Mouse (Mus musculus): Measurements from ENCODE around the gene Clic6. TPM values are rescaled to one million over a fixed set of nuclear protein-coding genes. Genes with fewer than 3 reads are reported as not detected.

Clic6 gene
- total and polyA plus RNA-seq, 3 experiments = 0.24 to 1.2 TPM; not detected in 1

DNA sequence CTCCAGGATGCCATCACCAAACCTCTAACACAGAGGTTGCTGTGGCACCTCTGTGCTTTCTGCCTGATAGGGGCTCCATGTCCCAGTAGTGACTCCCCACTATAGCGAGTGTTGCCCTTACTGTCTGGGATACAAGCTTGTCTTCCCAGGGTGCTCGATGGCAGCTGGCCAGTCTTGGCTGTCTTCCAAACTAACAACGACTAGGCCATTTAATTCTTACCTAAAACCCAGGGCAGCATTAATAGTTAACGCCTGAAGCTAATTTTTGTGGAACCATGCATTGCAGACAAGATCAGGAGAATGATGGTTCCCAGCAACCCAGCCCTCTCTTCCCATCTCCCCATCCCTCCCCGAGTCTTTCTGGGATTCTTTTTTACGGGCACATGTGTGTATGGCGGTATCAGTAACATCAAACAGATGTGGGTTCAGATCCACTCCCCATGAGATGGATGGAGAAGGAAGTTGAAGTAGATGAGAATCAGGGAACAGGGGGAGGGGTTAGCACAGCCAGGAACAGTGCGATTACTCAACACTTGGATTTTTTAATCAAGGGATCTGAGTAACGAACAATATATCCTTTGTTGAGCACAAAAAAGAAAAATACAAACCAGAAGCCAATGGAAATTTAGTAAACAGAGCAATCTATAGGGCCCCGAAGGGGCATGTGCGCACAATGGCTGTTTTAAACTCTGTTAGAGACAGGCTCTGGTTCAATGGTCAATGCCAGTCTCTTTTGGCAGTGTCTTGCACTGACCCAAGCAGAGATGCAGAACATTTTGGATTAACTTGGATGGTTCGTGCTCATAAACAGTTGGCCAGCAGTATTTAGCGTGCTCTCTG lies 66.0 kb downstream of the Clic6 start (continued):
- no peak for TF ChIP-seq ELF1 (IDR thresholded peaks at IDR 0.05; ENCODE audit: low read depth, low read length)

DNA sequence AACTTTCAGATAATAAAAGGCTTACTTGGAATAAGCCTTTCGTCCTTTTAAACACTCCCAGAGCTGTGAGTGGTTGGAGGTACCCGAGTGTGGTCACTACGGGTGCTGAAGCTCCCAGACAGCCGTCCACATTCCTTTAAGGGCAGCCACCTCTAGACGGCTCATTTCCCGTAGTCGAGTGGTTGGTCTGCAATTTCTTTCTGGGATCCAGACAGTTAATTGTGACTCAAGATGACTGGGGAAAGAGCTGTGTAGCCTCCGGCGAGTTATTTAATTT lies 66.5 kb downstream of the Clic6 start:
- in situ Hi-C loops (cut with MboI; ENCODE audit: low pct_ligation_motif_present, low pct_unique_long_range_greater_than_20kb, low sequenced_read_pairs) = loop anchor here (10.0 to 25.0 kb wide), 4 partner anchors 435 to 903 kb away; no protein-coding TSS in a partner anchor

DNA sequence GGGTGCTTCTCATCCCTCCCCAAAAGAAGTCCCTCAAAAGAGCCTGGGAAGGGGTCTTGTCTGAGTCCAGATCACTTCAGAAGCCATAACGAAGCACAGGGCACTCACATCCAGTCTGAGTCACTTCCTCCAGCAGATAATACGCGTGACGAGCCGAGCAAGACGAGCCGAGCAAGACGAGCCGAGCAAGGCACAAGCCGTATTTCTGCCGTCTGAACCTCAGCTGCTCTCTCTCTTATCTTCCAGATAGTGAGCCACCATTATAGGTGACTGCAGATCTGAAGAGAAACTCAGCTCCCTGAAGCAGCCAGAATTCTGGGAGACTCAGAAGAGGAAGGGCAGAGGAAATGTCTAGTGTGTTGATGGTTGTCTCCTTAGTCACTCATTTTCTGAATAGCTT lies 67.3 kb downstream of the Clic6 start:
- Histone ChIP-seq H3K27me3 (replicated peaks) (peaks cover 2% of the 10 kb centered on the region), H3K4me1 (ENCODE audit: control insufficient read depth in 1 of 2, insufficient read depth in 2 of 2) (peaks cover 0 to 8% of the 10 kb centered on the region in 2 experiments; a peak in 2 of 4 replicates), H3K4me2 (ENCODE audit: insufficient read depth, low read depth, poor library complexity, severe bottlenecking) (peak overlapping the region; percentile 57), H3K9ac (ENCODE audit: insufficient read depth, low read depth) (no peak overlapping the region), H3K27ac (ENCODE audit: insufficient read depth, low read depth) (no peak overlapping the region), H3K79me2 (replicated peaks; ENCODE audit: control insufficient read depth, extremely low read depth, insufficient read depth, poor library complexity, severe bottlenecking) (no peaks in the 10 kb centered on the region), H3K4me3 (replicated peaks in 1 of 3; ENCODE audit: low read depth in 2 of 3, low read length in 2 of 3, poor library complexity in 1 of 3) (no peak overlapping the region), H3K9me3 (replicated peaks; ENCODE audit: low read length) (no peaks in the 10 kb centered on the region), H3K36me3 (replicated peaks in 1 of 2; ENCODE audit: control insufficient read depth in 1 of 2, insufficient read depth in 1 of 2, low read length in 1 of 2) (no peaks in the 10 kb centered on the region)
- in situ Hi-C loops (cut with MboI; ENCODE audit: low pct_ligation_motif_present, low pct_unique_long_range_greater_than_20kb, low sequenced_read_pairs) = loop anchor here (10.0 to 25.0 kb wide), 4 partner anchors 434 to 902 kb away; no protein-coding TSS in a partner anchor
- peak; percentile 22 for DNase-seq (ENCODE audit: extremely low read depth)
- no peak for TF ChIP-seq TBP (conservative IDR thresholded peaks at IDR 0.05; ENCODE audit: low read depth, low read length)
- no peak for TF ChIP-seq RAD21 (IDR thresholded peaks at IDR 0.05; ENCODE audit: low read depth, low read length)
- TF ChIP-seq MXI1 (IDR thresholded peaks at IDR 0.05; ENCODE audit: low read depth, low read length) = no peak
- dilution Hi-C loops (cut with MboI; ENCODE audit: extremely low pct_ligation_motif_present, extremely low pct_unique_long_range_greater_than_20kb, low sequenced_read_pairs) = no loop called here

More for the DNA sequence above, 66.5 kb downstream of the Clic6 start:
- Histone ChIP-seq H3K4me2 (ENCODE audit: insufficient read depth, low read depth, poor library complexity, severe bottlenecking) (no peak overlapping the region), H3K9me3 (replicated peaks; ENCODE audit: low read length) (no peaks in the 10 kb centered on the region), H3K27me3 (replicated peaks) (no peaks in the 10 kb centered on the region), H3K4me1 (ENCODE audit: control insufficient read depth in 1 of 2, insufficient read depth in 2 of 2) (peaks cover 0 to 8% of the 10 kb centered on the region in 2 experiments; a peak in 2 of 4 replicates), H3K27ac (ENCODE audit: insufficient read depth, low read depth) (no peak overlapping the region), H3K36me3 (replicated peaks in 1 of 2; ENCODE audit: control insufficient read depth in 1 of 2, insufficient read depth in 1 of 2, low read length in 1 of 2) (no peaks in the 10 kb centered on the region), H3K79me2 (replicated peaks; ENCODE audit: control insufficient read depth, extremely low read depth, insufficient read depth, poor library complexity, severe bottlenecking) (no peaks in the 10 kb centered on the region), H3K4me3 (replicated peaks in 1 of 3; ENCODE audit: low read depth in 2 of 3, low read length in 2 of 3, poor library complexity in 1 of 3) (no peak overlapping the region), H3K9ac (ENCODE audit: insufficient read depth, low read depth) (no peak overlapping the region)
- no peak for DNase-seq (ENCODE audit: extremely low read depth)
- dilution Hi-C loops (cut with MboI; ENCODE audit: extremely low pct_ligation_motif_present, extremely low pct_unique_long_range_greater_than_20kb, low sequenced_read_pairs) = no loop called here
- TF ChIP-seq TBP (conservative IDR thresholded peaks at IDR 0.05; ENCODE audit: low read depth, low read length) = no peak
- TF ChIP-seq ZC3H11A (IDR thresholded peaks at IDR 0.05; ENCODE audit: low read depth, low read length) = no peak
- no peak for TF ChIP-seq HCFC1 (IDR thresholded peaks at IDR 0.05; ENCODE audit: low read depth, low read length)
- no peak for TF ChIP-seq UBTF (IDR thresholded peaks at IDR 0.05; ENCODE audit: low read depth, low read length)
- TF ChIP-seq RCOR1 (conservative IDR thresholded peaks at IDR 0.05; ENCODE audit: low read depth, low read length) = no peak
- TF ChIP-seq NELFE (IDR thresholded peaks at IDR 0.05; ENCODE audit: low read depth, low read length) = no peak
- no peak for TF ChIP-seq TCF12 (IDR thresholded peaks at IDR 0.05; ENCODE audit: low read depth, low read length)
- no peak for TF ChIP-seq ELF1 (IDR thresholded peaks at IDR 0.05; ENCODE audit: low read depth, low read length)
- no peak for TF ChIP-seq ZNF384 (IDR thresholded peaks at IDR 0.05; ENCODE audit: low read depth, low read length)
- no peak for TF ChIP-seq E2F4 (IDR thresholded peaks at IDR 0.05; ENCODE audit: insufficient replicate concordance, low read depth, low read length)
- no peak for TF ChIP-seq MAX (IDR thresholded peaks at IDR 0.05; ENCODE audit: low read length)
- TF ChIP-seq NRF1 (IDR thresholded peaks at IDR 0.05; ENCODE audit: low read depth, low read length) = no peak
- no peak for TF ChIP-seq JUND (conservative IDR thresholded peaks at IDR 0.05; ENCODE audit: low read depth, low read length)
- TF ChIP-seq ETS1 (conservative IDR thresholded peaks at IDR 0.05; ENCODE audit: low read depth, low read length) = no peak
- TF ChIP-seq ZKSCAN1 (IDR thresholded peaks at IDR 0.05; ENCODE audit: borderline replicate concordance, low read depth, low read length) = no peak
- no peak for TF ChIP-seq POLR2A (IDR thresholded peaks at IDR 0.05; ENCODE audit: low read depth, low read length)
- no peak for TF ChIP-seq MAFK (IDR thresholded peaks at IDR 0.05; ENCODE audit: insufficient replicate concordance, low read length)
- TF ChIP-seq USF1 (IDR thresholded peaks at IDR 0.05; ENCODE audit: low read depth, low read length) = no peak
